Mouse (Mus musculus) bone marrow macrophage, adult 2 months (primary cell): Measurements from ENCODE around the gene Zer1.

Experiments used
- CTCF ChIP-seq: IDR thresholded peaks from 2 replicates; pipeline ENCODE4 v1.5.1; 2012; ENCODE audit warnings: low read depth, mild to moderate bottlenecking, low read length, moderate library complexity
- POLR2A ChIP-seq: IDR thresholded peaks from 2 replicates; pipeline ENCODE4 v1.6.1; 2012; ENCODE audit warnings: mild to moderate bottlenecking, low read depth, low read length, borderline replicate concordance

GRCm38 (mm10) chr2:30120269-30120668, 4.1 kb downstream of the Zer1 start:
- no peak for TF ChIP-seq POLR2A
- no peak for TF ChIP-seq CTCF
